Mouse (Mus musculus): Measurements from ENCODE around the gene Tex13c2.

GRCm38 (mm10) chrX:42511105-42511504, 21.6 kb downstream of the Tex13c2 start:
- TF ChIP-seq CTCF (IDR thresholded peaks at IDR 0.05; ENCODE audit: low read depth, low read length) (no peak), POLR2A (IDR thresholded peaks at IDR 0.05; ENCODE audit: borderline replicate concordance, low read depth, low read length) (no peak)

Data from bone marrow macrophage, adult 2 months (primary cell).